Mouse (Mus musculus): ENCODE results near the gene Rdh11. TPM values are rescaled to one million over a fixed set of nuclear protein-coding genes. Genes with fewer than 3 reads are reported as not detected.

Gene Rdh11
- total RNA-seq, 4 experiments from 2014 or later = 1.6 to 2.6 (median 2.2) TPM

GRCm38 (mm10) chr12:79139417-79139816 is 52.7 kb downstream of the Rdh11 start:
- no peak for DNase-seq (ENCODE audit: low spot score)

GRCm38 (mm10) chr12:79138999-79139398 is 53.1 kb downstream of the Rdh11 start:
- no peak for DNase-seq (ENCODE audit: low spot score)

DNA sequence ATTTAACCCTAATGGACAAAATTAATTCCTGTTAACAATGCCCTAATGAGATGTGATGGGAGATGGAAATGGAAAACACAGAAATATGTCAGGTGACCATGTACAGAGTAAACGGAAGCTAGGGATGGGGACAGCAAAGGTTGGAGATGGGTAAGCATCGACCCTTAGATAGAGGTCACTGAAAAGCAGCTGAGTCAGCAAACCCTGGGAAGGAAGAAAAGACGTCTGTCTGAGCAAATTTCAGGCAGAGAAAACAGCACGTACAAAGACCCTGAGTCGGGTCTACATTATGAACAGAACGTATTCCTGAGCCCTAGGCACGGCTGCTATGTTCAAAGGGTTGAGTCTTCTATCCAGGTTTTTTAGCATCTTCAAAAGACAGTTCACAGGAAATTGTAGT is 55.1 kb downstream of the Rdh11 start:
- no peak for DNase-seq (ENCODE audit: low spot score)

GRCm38 (mm10) chr12:79135105-79135504 is 57.0 kb downstream of the Rdh11 start:
- no peak for DNase-seq (ENCODE audit: low spot score)

DNA sequence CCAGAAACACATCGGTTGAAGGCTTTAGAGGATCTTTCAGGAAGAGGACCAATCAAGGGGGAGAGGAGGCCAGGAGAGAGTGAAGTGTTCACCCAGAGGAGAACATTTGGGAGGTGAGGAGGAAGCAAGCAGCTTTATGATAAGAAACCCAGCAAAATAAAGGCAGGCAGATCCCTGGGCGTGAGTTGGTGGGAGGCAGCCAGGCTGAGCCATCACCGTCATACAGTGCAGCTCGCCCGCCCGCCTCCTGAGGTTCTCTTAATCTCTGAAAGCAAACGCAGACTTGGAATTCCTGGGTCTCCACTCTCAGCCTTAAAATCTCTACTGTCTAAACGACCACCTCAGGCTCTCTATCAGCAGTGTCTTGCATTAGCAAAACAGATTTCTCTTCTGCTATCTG is 57.4 kb downstream of the Rdh11 start:
- no peak for DNase-seq (ENCODE audit: low spot score)

DNA sequence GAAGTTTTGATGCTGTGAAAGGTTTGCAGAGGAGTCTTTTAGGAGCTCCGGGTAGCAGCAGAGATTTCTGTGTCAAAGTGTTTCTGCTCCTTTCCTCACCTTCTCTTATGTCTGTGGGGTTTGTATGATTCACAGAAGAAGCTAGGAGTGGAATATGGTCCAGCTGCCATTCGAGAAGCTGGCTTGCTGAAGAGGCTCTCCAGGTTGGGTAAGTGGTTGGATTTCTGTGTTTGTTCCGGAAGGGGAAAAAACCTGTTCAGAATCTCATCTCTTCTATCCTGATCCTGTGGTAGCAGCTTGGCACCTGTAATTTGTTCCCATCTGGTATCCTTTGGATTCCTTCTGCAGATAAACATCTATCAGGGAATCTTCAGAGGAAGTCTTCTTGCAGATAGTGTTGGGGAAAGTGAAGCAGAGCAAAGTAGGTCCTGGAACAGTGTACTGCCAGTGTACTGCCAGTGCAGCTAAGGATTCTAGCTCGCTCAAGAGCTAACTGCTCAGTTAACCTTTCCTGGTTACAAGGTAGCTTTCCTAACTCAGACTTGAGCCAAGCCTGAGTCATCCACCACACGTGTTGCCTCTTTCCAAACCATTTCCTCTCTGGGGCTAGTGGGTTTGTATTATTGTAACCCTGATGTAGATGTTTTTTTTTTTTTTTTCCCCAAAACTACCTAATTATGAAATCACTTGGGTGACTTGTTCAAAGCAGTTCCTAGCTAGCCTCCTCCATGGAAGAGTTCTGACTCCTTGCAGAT is 60.2 kb downstream of the Rdh11 start:
- DNase-seq (ENCODE audit: low spot score) = no peak

DNA sequence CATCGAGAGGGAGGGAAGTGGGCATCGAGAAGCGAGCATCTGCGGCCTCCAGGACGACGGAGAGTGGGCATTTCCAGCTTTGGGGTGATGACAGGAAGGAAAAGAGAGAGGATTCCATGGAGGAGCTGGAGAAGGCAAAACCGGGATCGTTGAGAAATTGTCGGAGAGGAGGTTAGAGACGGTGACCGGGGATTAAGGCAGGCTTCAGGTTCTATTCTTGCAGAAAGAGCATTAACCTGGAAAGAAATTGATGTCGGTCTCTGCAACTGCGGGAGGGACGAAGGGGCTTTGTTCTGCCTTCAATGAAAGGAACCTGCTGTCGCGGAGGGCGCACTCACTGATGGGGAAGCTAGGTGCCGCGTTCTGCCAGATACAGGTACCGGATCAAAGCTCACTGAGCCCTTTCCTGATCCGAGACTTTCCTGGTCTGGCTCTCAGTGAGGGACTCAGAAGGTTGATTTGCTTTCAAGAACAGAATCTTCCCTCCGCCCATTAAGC is 60.9 kb downstream of the Rdh11 start:
- DNase-seq (ENCODE audit: low spot score) = no peak

- no peak for DNase-seq (ENCODE audit: low spot score)
Observed at GRCm38 (mm10) chr12:79130299-79131177, 61.6 kb downstream of the Rdh11 start, which contains the start of gene Arg2. Arg2 (plus strand) TSS chr12:79130777.

Other genes with a start within 250 kb of the Rdh11 start
- 1 to 10 TPM; 2.3 to 4.4 (median 2.9) TPM for gene Tmem229b, start 184.7 kb downstream of the Rdh11 start, total RNA-seq (2022)
- gene Plekhh1, start 163.1 kb downstream of the Rdh11 start, total RNA-seq (2022) = 1 to 10 TPM in 2 of 4 experiments, under 1 TPM in 2; 0.87 to 2.8 (median 1.4) TPM
- 1 to 10 TPM; 2.6 to 4.7 (median 3.5) TPM for gene Pigh, start 102.6 kb downstream of the Rdh11 start, total RNA-seq (2022)
- gene Arg2, start 61.5 kb downstream of the Rdh11 start, total RNA-seq (2022) = under 1 TPM in 1 of 4 experiments, not detected in 3; 0.17 TPM
- 100 to 1,000 TPM; 106 to 116 (median 110) TPM for gene Vti1b, start 19.6 kb downstream of the Rdh11 start, total RNA-seq (2022)
- under 1 TPM in 1 of 4 experiments, not detected in 3; 0.37 TPM for gene Rdh12, start 16.6 kb upstream of the Rdh11 start, total RNA-seq (2022)
- gene Zfyve26, start 104.0 kb upstream of the Rdh11 start, total RNA-seq (2022) = 10 to 100 TPM; 13.2 to 17.8 (median 16.8) TPM
- gene Rad51b, start 105.0 kb upstream of the Rdh11 start, total RNA-seq (2022) = under 1 TPM; 0.71 to 0.95 (median 0.78) TPM